Mouse (Mus musculus) layer of hippocampus, postnatal 10 days (tissue): Measurements from ENCODE around the gene Coasy. TPM values are rescaled to one million over a fixed set of nuclear protein-coding genes. Genes with fewer than 3 reads are reported as not detected.
"Not testable (repeated sequence)": the region's sequence is repeated elsewhere in the genome, so short reads cannot be mapped to it uniquely, and the experiment has no call there.

Experiments used
- DNase-seq, 2 experiments: peaks; one replicate each; pipeline ENCODE4 v3.0.0; 2021; ENCODE audit warnings: low spot score in 2 of 2
- total RNA-seq, 2 experiments: library from RNA; stranded (reverse); gene quantifications; 2 replicates each; pipeline ENCODE4 v1.2.3; 2021

Gene Coasy
- total RNA-seq, 2 experiments from 2014 or later = 32.9 to 37.7 TPM

DNA sequence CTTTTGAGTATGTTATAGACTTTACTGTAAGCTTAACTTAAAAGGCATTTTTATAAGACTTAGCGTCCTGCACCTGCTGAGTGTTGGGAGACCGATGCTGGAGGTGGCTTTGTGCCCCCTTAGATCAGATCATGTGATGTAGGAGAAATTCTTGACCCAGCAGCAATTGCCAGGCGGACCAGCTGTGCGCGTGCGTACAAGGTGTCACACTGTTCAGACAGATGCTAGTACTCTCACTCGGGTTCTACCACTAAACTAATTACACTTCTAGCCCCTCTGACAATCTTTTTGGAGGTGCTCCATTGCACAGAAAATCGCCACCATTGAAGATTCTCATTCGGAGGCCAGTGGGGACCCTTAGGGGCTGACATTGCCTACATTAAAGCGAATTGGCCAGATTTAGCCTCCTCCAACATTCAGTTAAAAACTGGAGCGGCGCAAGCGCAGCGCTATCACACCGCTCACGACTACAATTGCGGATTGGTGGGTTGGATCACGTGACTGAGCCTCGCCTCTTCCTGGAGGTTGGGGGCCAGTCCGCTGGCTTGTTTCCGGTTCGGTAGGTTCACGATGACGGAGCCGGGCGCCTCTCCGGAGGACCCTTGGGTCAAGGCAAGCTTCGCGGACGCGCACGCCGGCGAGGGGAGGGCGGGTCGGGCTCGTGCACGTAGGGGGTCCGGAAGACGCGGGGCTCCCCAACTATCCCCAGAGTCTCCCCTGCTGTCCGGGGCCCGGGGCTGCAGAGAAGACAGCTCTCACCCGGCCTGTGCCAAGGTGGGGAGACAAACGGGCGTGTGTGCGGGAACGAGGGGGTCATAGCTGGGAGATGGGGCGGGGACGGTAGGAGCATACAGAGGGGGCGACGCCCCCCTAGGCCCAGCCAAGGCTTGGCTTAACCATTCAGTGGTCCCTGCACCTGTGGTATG, 4.7 kb downstream of the Coasy start, which contains the start of gene Mlx:
TSS of gene Mlx (plus strand) at position 522 of the 926 bp plus-strand sequence.
- DNase-seq = peak; percentile 87 to 91

DNA sequence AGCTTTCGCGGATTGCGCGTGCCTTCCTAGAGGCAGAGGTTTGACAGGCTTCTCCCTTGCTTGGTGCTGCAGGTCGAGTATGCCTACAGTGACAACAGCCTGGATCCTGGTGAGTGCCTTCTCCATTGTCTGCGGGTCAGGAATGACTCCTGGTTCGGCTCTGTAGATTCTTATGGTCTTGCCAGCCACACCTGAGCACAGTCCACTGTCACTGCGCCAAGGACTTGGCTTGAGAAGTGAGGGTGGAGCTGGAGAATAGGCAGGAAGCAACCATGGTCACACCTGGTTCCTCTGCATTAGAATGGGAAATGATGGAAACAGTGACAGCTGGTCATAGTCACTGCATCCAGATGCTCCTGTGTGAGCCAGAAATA, 5.3 kb downstream of the Coasy start:
- DNase-seq = no peak

DNA sequence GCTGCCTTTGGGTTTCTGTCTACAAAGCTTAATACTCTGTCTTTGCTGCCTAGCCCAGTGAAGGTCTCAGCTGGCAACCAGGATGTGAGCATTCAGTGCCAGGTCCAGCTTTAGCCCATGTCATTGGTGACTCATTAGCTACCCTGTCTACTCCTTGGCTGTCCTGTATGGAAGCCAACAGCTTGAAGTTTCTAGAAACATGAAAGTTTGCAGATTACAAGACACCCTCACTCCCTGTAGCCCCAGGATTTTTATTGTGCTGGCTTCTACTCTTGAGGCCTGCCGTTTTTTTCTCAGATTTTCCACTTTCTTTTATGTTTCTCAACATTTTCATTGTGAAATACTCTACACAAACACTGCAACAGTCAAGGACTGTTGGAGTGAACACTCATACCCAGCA, 7.6 kb downstream of the Coasy start:
- DNase-seq = no peak

DNA sequence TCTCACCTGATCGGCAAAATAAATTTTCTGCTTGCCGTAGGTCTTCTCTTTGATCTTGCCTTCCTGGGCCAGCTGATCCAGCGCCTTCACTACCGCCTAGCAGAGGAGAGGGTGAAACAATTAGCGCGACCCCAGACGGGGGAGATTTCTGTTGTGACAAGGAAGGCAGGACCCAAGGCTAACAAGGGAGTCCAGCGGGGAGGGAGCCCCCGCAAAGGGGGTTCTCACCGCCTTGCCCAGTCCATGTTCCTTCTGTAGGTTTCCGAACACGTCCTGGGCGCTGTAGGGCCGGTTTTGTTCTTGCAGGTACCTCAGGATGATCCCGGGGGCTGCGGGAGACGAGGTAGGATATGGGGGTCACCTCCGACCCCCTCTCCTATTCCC, 12.6 kb downstream of the Coasy start:
- no peak for DNase-seq

DNA sequence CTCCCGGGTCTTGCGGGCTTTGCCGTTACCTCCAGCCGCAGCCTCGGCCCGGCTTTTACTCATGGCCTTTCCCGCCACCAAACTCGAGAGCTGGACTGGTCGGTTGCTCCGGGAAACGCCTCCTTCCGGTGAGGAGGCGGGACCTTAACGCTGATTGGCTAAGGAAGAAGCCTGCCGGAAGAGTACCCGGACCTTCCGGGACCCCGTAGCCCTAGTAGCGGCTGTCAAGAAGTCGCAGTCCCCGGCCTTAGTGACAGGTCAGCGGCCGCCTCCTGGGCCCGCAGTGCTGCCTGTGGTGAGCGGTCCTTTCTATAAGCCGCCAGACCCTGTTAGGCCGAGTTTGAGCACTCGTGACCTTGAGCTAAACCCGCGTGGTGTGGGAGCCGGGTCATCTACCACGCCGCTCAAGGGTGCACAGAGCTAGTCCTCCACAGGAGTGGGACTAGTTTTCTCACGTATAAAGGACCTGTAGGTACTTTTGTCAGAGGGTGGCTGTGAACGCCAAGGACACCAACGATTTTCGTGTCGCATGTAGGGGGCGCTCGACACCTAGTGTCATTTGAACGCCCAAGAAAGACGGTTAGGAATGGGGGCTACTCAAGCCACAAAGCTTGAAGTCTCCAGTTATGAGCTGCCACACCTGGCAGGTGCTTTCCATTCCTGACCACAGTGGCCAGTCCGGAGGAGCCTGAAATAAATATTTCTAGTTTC, 13.1 kb downstream of the Coasy start, which contains the start of gene Psmc3ip:
TSS of gene Psmc3ip (minus strand) at position 123 of the 711 bp plus-strand sequence.
- DNase-seq = peak; percentile 92 to 94

DNA sequence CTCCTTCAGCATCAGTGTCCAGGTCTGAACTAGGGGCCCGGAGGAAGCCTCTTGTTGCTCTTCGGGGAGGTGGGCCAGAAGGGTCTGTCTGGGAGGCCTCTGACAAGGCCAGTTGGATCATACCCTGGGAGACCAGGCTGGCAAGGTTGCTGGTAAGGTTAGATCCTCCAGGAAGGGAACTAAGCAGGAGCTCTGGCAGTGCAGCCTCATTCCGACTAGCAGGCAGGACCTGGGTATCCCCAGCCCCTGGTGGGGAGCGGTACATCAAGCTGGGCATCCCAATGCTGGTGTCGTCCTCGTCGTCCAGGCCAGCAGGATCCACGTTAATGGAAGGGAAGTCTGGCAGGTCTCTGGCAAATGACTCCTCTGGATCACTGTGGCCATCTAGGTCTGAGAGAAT, 15.9 kb downstream of the Coasy start:
- no peak for DNase-seq

DNA sequence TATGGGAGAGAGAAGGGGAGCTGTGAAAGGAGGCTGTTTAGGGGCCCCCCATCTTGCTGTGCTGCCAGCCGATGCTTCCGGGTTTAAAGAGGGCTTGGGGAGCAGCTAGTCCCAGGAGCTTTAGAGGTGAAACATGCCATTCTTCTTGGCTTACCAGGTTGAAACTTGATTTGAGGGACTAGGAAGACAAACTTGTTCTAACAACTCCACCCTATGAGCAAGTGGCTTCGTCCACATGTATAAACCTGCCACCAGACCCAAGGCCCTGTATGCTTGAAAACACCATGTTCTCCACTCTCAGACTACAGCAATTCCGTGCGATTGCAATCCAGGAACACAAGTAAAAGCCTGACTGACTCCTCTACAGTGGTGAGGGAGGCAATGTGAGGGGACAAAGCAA, 20.6 kb downstream of the Coasy start:
- DNase-seq = no peak

DNA sequence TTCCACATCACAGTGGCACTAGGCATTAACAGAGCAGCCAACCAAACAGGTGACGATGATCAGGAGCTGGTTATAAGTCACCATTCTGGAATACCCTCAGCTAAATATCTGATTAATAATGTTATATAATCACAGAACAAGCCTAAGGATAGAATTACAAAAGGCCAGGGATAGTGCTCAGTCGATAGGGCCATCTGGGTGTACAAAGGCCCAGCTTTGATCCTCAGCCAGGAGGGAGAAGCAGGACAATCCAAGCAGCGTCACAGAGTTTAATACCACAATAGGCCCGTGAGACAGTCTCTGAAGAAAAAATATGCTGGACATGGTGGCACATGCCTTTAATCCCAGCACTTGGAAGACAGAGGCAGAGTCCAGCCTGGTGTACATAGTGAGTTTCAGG, 27.0 kb downstream of the Coasy start:
- DNase-seq = no peak

DNA sequence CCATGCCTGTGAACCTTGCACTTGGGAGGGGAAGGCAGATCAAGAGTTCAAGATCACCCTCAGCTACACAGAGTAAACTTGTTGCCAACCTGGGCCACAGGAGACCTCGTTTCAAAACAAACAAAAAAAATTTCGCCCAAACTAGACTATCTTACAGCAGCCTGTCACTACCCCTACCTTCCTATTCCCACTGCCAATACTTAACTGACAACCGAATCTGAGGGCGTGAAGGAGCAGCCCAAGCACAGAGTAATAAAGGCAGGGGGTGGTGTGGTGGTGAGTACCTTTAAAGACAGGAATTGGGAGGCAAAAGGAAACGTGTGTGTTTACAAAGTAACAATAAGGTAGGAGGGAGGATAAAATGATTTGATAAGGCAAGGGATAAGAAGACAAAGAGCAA, 28.3 kb downstream of the Coasy start:
- no peak for DNase-seq

DNA sequence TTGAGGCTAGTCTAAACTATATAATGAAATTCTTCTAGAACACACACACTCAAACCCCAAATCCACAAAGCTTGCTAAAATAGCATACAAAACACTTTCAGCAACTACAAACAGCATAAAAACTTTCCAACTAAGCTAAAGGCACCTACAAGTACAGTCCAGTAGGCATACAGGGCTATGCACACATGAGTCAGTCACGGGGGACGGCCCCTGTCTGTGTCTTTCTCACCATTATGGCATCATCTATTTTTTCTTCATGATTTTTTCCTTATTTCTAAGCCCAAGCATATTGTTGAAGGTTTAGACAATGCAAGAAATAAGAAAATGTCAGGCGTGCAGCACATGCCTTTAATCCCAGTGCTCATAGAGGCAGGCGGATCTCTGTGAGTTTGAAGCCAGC, 28.8 kb downstream of the Coasy start:
- no peak for DNase-seq

DNA sequence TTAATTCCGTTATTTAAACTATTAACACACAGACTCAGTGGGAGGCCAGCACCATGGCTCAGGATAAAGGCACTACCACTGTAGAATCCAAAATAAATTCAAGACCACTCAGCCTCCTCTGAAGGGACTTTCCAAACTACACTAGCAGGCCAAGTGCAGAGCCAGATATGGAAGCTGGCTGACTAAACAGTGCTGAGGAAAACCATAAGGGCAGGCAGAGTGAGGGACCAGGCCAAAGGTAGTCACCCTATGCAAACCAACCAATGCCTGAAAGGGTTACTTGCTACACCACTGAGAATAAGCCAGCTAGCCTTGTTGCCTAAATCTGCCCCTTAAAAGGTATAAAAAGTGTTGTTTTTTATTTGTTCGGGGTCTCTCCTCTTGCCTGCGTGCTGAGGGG, 29.8 kb downstream of the Coasy start:
- DNase-seq = no peak

DNA sequence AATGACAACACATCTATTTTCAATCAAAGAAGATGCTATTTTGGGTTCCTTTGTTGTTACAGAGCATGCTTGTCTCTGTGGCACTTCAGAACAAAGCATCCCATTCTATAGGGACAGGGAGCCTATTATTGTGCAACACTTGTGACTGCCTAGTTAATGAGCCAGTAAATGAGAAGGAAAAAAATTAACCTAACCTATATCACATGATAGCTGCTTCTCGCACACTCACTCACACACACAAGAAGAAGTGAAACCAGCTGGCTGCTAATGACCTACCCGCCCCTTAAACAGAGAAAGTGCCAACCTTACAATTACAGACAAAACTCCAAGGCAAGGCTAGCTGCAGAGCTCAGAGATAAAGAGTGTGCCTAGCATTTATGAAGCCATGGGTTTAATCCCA, 33.2 kb downstream of the Coasy start:
- DNase-seq = no peak

DNA sequence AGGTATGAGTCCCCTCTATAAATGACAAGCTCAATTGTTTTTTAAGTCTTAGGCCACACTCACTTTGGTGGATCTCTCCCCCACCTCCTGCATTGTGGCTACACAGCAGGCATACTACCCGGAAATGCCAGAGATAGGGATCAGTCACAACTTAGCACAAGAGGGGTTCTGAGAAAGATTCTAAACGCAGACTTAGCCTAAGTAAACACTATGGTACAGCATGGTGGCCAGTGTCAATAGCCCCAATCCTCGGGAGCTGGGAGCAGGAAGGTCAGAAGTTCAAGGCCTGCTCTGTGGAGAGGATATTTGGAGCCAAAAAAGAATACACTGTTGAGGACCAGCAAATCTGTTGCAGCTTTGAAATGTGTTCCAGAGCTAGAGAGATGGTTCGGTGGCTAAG, 35.7 kb downstream of the Coasy start:
- DNase-seq = no peak

DNA sequence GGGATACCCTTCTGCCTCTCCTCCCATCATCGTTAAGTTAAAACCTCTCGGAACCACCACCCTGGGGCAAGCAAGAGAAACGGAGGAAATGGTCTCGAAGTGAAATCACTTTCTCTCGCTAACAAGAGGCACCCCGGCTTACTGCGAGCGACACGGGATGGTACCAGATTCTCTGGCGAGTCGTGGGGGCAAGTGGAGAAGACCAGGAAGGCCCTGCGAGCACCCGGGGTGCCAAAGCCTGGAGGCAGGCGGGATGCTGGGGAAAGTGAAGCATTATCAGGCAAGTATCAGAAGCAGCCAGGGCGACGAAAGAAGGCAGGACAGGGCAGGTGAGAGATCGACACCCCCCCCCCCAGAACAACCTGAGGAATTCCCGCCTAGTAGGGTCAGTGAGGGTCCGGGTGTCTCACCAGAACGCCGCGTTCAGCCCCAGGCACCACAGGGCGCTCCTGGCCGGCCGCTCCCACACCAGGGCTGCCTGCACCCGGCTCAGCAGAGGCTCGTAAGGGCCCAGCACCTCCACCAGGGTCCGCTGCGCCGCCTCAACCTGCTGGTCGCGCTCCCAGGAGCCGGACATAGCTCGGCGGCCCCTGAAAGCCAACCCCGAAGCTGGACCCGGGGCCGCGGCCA, 36.9 kb downstream of the Coasy start:
- peak in 1 of 2 experiments; percentile 15 for DNase-seq

DNA sequence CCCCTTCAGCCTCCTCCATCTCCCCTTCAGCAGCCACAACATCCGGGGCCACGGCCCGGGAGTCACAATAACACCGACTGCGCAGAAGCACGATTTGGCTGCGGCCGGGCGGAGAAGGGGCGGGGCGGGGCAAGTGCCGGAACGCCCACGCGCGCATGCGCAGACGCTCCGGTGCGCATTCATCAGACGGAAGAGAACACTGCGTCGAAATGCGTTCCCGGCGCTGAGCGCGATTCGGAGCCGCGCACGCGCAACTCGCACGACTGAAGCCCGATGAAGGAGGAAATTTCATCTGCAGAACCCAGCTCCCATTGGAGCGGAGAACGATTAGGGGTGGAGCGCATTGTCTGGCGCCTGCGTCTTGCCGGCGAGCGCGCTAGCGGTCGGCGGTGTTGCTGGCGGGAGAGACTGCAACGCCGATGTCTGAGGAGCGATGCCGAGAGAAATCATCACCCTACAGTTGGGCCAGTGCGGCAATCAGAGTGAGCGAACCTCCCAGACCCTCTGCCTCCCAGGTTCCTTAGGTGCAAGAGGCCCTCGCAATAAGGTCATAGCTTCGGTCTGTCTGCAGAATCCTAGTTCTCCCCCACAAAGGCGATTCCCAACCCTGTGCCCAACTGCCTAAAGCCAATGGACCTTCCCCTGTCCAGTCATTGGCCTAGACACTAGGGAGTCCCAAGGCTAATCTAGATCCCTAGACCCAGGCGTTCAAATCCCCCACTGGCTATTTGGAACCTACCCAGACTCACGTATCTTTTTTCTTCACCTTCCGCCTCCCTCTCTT, 37.6 kb downstream of the Coasy start, which contains the start of the genes Retreg3 and Tubg1:
TSS of gene Retreg3 (minus strand) at position 133 of the 784 bp plus-strand sequence.
TSS of gene Tubg1 (plus strand) at position 178 of the 784 bp plus-strand sequence.
- DNase-seq = peak; percentile 99 to 100

DNA sequence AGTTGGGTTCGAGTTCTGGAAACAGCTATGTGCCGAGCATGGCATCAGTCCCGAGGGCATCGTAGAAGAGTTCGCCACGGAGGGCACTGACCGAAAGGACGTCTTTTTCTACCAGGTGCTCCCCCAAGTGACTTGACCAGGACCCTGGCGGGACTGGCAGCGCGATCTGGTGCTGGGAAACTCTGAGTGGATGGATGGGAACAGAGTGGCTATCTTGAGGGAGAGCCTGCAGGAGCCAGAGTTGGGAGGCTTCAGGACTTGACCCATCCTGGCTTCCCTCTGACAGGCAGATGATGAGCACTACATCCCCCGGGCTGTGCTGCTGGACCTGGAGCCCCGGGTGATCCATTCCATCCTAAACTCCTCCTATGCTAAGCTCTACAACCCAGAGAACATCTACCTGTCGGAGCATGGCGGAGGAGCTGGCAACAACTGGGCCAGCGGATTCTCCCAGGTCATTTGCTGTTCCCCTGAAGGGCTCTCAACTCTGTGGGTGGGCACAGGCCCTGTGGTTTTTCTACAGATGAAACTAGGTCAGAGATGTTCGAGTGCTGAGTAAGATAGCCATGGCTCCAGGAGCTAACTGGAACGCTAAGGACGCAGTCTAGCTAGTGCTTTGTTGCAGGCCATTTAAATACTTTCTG, 38.3 kb downstream of the Coasy start:
- DNase-seq = no peak

DNA sequence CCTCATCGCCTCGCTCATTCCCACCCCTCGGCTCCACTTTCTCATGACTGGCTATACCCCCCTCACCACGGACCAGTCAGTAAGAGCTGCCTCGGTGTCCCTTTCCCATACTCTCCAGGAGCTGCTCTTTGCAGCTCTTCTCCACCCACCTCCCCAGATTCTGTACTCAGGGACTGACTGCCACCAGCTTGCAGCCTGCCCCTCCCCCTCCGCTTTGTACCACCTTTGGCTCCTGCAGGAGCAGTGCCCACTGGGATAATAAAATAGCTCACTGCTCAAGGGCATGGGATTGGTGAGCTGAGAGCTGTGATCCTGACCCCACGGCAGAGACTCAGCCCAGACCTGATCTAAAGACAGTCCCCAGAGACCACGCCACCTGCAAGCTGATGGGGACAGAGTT, 42.1 kb downstream of the Coasy start:
- DNase-seq = not testable (repeated sequence)

DNA sequence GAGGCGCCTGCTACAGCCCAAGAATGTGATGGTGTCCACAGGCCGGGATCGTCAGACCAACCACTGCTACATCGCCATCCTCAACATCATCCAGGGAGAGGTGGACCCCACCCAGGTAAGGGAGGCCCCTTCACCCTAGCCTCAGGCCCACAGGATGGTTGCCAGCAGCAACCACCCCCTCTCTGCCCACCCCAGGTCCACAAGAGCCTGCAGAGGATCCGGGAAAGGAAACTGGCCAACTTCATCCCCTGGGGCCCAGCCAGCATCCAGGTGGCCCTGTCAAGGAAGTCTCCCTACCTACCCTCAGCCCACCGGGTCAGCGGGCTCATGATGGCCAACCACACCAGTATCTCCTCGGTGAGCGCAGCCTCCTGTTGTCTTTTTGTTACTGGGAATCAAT, 42.6 kb downstream of the Coasy start:
- DNase-seq = not testable (repeated sequence)

DNA sequence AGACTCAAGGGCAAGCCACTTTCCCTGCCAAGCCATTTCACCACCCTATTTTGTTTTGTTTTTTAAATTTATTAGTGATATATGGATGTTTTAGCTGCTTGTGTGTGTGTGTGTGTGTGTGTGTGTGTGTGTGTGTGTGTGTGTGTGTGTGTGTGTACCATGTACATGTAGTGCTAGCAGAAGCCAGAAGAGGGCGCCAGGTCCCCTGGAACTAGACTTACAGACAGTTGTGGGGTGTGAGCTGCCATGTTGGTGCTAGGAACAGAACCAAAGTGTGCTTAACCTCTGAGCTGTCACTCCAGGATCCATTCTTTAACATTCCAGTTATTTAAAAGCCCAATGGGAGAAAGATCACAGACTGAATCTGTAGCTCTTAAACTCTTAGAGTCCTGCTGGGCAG, 44.7 kb downstream of the Coasy start:
- peak; percentile 17 to 30 for DNase-seq

DNA sequence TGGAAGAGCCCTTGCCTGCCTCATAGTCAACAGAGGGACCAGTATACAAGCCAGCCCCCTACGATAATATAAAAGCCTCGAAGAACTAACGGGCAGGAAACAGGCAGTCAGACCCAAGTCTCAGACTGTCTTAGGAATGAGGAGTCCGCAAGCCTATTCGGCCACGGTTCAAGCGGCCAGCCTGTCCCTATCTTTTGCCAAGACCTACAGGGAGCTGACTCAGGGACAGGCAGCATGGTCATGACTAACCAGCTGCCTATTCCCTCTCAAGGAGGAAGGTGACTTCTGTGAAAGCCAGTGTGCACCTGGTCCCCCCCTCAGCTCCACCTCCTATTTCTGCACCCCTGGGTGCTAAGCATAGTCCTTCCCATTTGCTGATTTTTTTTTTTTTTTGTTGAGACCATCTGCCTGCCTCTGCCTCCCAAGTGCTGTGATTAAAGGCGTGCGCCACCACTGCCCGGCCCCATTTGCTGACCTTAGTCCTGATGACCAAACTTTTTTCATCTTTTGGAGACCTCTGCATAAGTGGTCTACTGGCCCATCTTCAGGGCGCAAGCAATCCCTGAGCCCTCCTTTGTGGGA, 46.7 kb downstream of the Coasy start:
- DNase-seq = no peak
